Mouse (Mus musculus) testis, adult 2 months (tissue): ENCODE measurements around the gene Atp6v0a1.

Experiments used
- CTCF ChIP-seq: fragments of 200-500 bp; IDR thresholded peaks from 2 replicates; pipeline ENCODE4 v1.5.1; 2012; ENCODE audit warnings: low read depth, mild to moderate bottlenecking, inconsistent platforms, low read length, moderate library complexity; ENCODE audit not compliant: control insufficient read depth, insufficient read depth, insufficient replicate concordance
- POLR2A ChIP-seq: fragments of 200-500 bp; IDR thresholded peaks from 2 replicates; pipeline ENCODE4 v1.6.1; 2012; ENCODE audit warnings: low read depth, mild to moderate bottlenecking, inconsistent platforms, low read length, moderate library complexity; ENCODE audit not compliant: control insufficient read depth

DNA sequence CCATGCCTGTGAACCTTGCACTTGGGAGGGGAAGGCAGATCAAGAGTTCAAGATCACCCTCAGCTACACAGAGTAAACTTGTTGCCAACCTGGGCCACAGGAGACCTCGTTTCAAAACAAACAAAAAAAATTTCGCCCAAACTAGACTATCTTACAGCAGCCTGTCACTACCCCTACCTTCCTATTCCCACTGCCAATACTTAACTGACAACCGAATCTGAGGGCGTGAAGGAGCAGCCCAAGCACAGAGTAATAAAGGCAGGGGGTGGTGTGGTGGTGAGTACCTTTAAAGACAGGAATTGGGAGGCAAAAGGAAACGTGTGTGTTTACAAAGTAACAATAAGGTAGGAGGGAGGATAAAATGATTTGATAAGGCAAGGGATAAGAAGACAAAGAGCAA, 101.5 kb downstream of the Atp6v0a1 start:
- TF ChIP-seq CTCF (no peak), POLR2A (no peak)
